Mouse (Mus musculus) spleen, adult 10 weeks (tissue): ENCODE data around the gene Csdc2. TPM values are rescaled to one million over a fixed set of nuclear protein-coding genes. Genes with fewer than 3 reads are reported as not detected.

Experiments used
- polyA plus RNA-seq: library from polyadenylated mRNA; stranded (reverse); fragments of 350-450 nt; fragmentation: Illumina TruSeq; extraction: RNeasy Lipid Tissue Mini Kit (QIAGEN cat#74804); gene quantifications from one replicate; pipeline ENCODE4 v1.2.3, GENCODE M21; 2015; ENCODE audit warnings: low replicate concordance; ENCODE audit not compliant: insufficient read depth

Gene Csdc2
- polyA plus RNA-seq, result 1.7 TPM

DNA sequence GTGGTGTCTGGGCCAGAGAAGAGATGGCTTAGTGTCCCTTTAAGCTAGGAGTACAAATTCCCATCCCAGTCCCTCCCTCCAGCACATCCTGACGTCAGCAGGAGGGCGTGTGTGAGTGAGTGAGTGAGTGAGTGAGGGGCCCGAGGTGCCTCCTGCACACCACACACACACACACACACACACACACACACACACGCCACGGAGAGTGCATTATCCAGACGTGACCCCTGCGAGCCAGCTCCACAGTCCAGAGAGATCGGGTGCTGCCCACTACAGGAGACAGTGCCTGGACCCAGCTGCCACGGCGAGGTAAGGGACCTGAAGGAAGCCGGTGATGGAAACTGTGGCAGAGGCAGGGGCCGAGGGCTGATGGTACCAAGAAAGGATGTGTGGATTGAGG lies at the start of gene Csdc2:
Csdc2 (plus strand) TSS at position 81 of the 400 bp plus-strand sequence.

DNA sequence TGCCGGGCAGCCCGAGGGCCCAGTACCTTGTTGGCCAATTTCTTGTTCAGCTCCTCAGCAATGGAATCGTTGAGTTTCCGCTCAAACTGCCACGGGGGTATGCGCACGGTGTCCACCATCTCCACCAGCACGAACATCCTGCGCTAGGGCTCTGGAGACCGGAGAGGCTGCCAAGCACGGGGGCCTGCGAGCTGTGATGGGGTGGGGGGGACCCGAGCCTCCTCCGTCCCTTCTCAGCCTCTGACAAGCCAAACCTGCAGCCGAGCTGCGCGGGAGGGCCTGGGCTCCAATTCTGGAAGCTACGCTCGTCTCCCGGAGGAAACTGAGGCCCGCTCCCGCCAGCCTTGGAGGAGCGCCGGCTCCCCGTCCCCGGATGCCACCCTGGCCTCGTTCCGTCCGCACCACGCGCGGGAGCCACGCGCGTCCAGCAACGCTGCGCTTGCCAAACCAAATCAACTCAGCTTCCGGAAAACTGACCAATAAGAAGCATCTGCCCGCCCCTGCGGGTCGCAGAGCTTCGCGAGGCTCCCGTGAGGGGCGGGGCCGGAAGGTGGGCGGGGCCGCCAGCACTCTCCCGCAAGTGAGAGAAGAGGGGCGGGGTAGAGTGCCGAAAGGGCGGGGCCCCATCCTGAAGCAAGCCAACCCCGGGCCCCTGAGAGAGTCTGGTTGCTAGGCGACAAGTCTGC lies 10.7 kb upstream of the Csdc2 start, which contains the start of gene Polr3h:
Polr3h (minus strand) TSS at position 481 of the 686 bp plus-strand sequence.

DNA sequence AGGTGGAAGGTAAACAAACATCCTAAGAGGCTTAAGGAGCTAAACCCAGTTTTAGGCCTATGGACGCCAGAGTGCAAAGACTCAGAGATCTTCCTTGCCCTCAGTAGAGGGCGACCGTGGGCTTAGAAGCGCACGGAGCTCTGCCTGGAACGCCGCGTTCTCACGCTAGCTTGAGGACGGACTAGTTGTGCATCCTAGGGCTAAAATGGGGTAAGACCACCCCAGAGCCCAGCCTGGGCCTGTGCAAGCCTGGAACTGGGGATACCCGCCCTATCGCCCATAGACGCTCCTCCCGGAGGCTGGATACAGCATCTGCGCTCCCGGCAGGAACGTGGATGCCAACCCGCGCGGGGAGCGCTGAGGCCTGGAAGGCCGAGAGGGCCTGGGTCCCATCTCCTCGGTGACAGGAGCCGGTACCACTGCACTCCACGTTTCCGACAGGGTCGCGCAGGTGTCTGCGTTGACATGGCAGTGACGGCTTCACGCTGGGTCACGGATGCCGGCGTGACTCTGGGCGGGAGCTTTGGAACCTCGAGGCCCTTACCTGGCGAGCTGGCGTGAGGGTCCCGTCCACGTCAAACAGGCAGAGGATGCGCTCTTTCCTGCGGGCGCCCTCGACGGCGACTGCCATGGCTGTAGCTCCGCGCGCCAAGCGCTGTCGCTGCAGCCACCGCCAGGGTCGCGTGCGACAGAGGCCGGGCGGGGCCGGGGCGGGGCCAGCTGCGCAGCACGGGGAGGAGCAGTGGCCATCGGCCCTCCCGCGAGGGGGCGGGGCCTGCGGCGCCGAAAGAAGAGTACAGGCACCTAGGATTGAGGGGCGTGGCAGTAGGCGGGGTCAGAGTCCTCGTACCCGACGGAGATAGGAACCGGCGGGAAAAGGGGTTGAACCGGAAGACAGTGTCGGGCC lies 23.9 kb downstream of the Csdc2 start, which contains the start of gene Pmm1:
Pmm1 (minus strand) TSS at position 760 of the 907 bp plus-strand sequence.

DNA sequence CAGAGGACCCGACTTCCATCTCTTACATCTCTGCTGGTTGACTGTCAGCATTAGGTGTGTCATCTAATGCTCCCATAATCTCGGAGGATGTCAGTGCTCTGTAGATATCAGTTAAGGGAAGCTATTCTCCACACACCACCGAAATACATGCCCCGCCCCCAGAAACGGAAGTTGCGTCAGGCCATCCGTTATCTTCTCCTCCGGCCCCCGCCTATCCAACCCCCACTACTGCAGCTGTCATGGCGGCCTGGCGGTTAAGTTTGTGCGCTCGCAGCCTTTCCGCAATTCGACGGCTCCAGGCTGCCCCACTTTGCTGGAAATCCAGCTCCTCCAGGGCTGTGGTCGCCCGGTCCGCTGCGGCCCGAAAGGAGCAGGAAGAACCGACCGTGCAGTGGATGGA lies 43.8 kb downstream of the Csdc2 start, which contains the start of gene 1700029P11Rik:
1700029P11Rik (plus strand) TSS at position 220 of the 400 bp plus-strand sequence.

DNA sequence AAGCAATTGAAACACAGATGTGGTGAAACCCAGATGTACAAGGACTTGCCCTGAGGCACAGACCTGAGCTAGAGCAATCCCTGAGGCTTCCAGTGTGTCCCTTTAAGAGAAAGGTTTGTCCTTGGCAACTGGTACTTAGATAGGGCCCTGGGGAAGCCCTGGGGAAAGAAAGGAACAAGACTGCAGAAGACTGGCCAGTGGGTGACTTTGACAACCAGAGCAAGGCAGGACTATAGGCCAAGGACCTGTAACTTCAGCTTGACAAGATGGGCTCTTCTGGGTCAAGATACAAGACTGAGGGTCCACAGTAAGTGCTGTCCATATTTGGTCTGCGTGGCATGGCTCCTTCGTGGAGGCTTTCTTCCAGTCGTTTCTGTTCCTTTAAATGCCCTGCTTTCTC lies 51.1 kb downstream of the Csdc2 start, which contains the start of gene Xrcc6:
Xrcc6 (plus strand) TSS at position 190 of the 400 bp plus-strand sequence.

Other genes with a start within 250 kb of the Csdc2 start
- gene Chadl, start 239.5 kb upstream of the Csdc2 start, polyA plus RNA-seq, result 0.30 TPM
- gene Zc3h7b, start 191.7 kb upstream of the Csdc2 start, polyA plus RNA-seq, result 22.6 TPM
- 39.4 TPM for gene Rangap1, start 191.2 kb upstream of the Csdc2 start, polyA plus RNA-seq
- 46.9 TPM for gene Tef, start 134.3 kb upstream of the Csdc2 start, polyA plus RNA-seq
- gene Tob2, start 78.0 kb upstream of the Csdc2 start, polyA plus RNA-seq, result 19.5 TPM
- gene Phf5a, start 64.8 kb upstream of the Csdc2 start, polyA plus RNA-seq, result 84.3 TPM
- 69.1 TPM for gene Aco2, start 64.5 kb upstream of the Csdc2 start, polyA plus RNA-seq
- gene Polr3h, start 10.5 kb upstream of the Csdc2 start, polyA plus RNA-seq, result 7.3 TPM
- 8.7 TPM for gene Pmm1, start 24.2 kb downstream of the Csdc2 start, polyA plus RNA-seq
- gene 1700029P11Rik, start 43.8 kb downstream of the Csdc2 start, polyA plus RNA-seq, result not detected
- gene Xrcc6, start 51.1 kb downstream of the Csdc2 start, polyA plus RNA-seq, result 51.6 TPM
- gene Desi1, start 97.1 kb downstream of the Csdc2 start, polyA plus RNA-seq, result 24.1 TPM
- gene Snu13, start 110.8 kb downstream of the Csdc2 start, polyA plus RNA-seq, result 237 TPM
- not detected for gene 4930407I10Rik, start 122.4 kb downstream of the Csdc2 start, polyA plus RNA-seq
- gene Mei1, start 133.2 kb downstream of the Csdc2 start, polyA plus RNA-seq, result not detected
- gene Ccdc134, start 191.2 kb downstream of the Csdc2 start, polyA plus RNA-seq, result 33.7 TPM
- gene Srebf2, start 210.4 kb downstream of the Csdc2 start, polyA plus RNA-seq, result 50.6 TPM